In genomic region chr8:119679184-119679583, GRCm38 (mm10) we compare ENCODE assay signal across 19 mouse cellular contexts. TPM values are rescaled to one million over a fixed set of nuclear protein-coding genes. Genes with fewer than 3 reads are reported as not detected.
"Had no signal": no experiment of that assay in that cellular context is flagged by ENCODE, and none has a peak within 500 bp of the region (broad histone marks: within the 10 kb centered on the region; RNA-seq: fewer than 3 reads in every experiment).

No protein-coding gene starts in this region.

- H3K4me1 ChIP-seq: neural tube, embryonic 13.5 days had no signal

- H3K9ac ChIP-seq: kidney, embryonic 15.5 days; liver, embryonic 13.5 days; midbrain, embryonic 12.5 days; midbrain, embryonic 15.5 days; neural tube, embryonic 13.5 days had no signal

- H3K4me3 ChIP-seq: left cerebral cortex, adult 2 months; midbrain, embryonic 15.5 days; myocyte; neural tube, embryonic 13.5 days had no signal

- H3K36me3 ChIP-seq: kidney, embryonic 15.5 days; liver, embryonic 13.5 days; midbrain, embryonic 12.5 days; midbrain, embryonic 15.5 days; neural tube, embryonic 13.5 days had no signal

- H3K9me3 ChIP-seq: kidney, embryonic 15.5 days; liver, embryonic 13.5 days; midbrain, embryonic 12.5 days; midbrain, embryonic 15.5 days; neural tube, embryonic 13.5 days had no signal

- ATAC-seq: midbrain, embryonic 15.5 days had no signal

- DNase-seq: layer of hippocampus, postnatal 36 days; lung, adult 2 months; right cerebral cortex, adult 18-20 months; thymus, adult 2 months had no signal

- H3K27ac ChIP-seq: kidney, embryonic 15.5 days; left cerebral cortex, adult 2 months; liver, embryonic 13.5 days; midbrain, embryonic 12.5 days; midbrain, embryonic 15.5 days; neural tube, embryonic 13.5 days; stomach, postnatal 0 days had no signal

- H3K27me3 ChIP-seq: midbrain, embryonic 15.5 days had no signal

RNA-seq across cellular contexts. Expression of gene Wfdc1, which starts 13.0 kb away (rescaled TPM):
- total RNA-seq: megakaryocyte progenitor cell, adult 5-6 weeks; megakaryocyte-erythroid progenitor cell, adult 5-6 weeks; monocyte, adult 5-6 weeks; neutrophil, adult 5-6 weeks had no signal
- polyA plus RNA-seq: limb, embryonic 11.5 days had no signal

RNA-seq across cellular contexts. Expression of gene Atp2c2, which starts 20.6 kb away (rescaled TPM):
- total RNA-seq: liver, adult 2 months; megakaryocyte progenitor cell, adult 5-6 weeks; monocyte, adult 5-6 weeks; neutrophil, adult 5-6 weeks had no signal
- polyA plus RNA-seq: liver, adult 2 months had no signal

RNA-seq across cellular contexts. Expression of gene Kcng4, which starts 43.7 kb away (rescaled TPM):
- total RNA-seq: megakaryocyte progenitor cell, adult 5-6 weeks; megakaryocyte-erythroid progenitor cell, adult 5-6 weeks; monocyte, adult 5-6 weeks; neutrophil, adult 5-6 weeks had no signal
- polyA plus RNA-seq: limb, embryonic 11.5 days; liver, adult 2 months; liver, embryonic 13.5 days; liver, embryonic 16.5 days; midbrain, embryonic 12.5 days; myocyte; neural tube, embryonic 13.5 days had no signal
